Mouse (Mus musculus): ENCODE results near the gene Clock. TPM values are rescaled to one million over a fixed set of nuclear protein-coding genes. Genes with fewer than 3 reads are reported as not detected.

Clock gene
- polyA plus RNA-seq, 1 experiment = 16.3 TPM

GRCm38 (mm10) chr5:76321249-76322196 is 16.9 kb upstream of the Clock start:
- no peak for TF ChIP-seq POLR2A (IDR thresholded peaks at IDR 0.05; ENCODE audit: borderline replicate concordance, extremely low read depth, insufficient read depth, insufficient read length, poor library complexity, severe bottlenecking)
- no peak for TF ChIP-seq CTCF (IDR thresholded peaks at IDR 0.05; ENCODE audit: borderline replicate concordance, extremely low read depth, insufficient read depth, insufficient read length)
- DNase-seq (ENCODE audit: low read depth) = peak; percentile 22

GRCm38 (mm10) chr5:76308206-76308605 is 3.6 kb upstream of the Clock start:
- DNase-seq (ENCODE audit: low read depth) = no peak
- no peak for TF ChIP-seq POLR2A (IDR thresholded peaks at IDR 0.05; ENCODE audit: borderline replicate concordance, extremely low read depth, insufficient read depth, insufficient read length, poor library complexity, severe bottlenecking)
- no peak for TF ChIP-seq CTCF (IDR thresholded peaks at IDR 0.05; ENCODE audit: borderline replicate concordance, extremely low read depth, insufficient read depth, insufficient read length)

GRCm38 (mm10) chr5:76306261-76306660 is 1.7 kb upstream of the Clock start:
- TF ChIP-seq POLR2A (IDR thresholded peaks at IDR 0.05; ENCODE audit: borderline replicate concordance, extremely low read depth, insufficient read depth, insufficient read length, poor library complexity, severe bottlenecking) (no peak), CTCF (IDR thresholded peaks at IDR 0.05; ENCODE audit: borderline replicate concordance, extremely low read depth, insufficient read depth, insufficient read length) (no peak)
- DNase-seq (ENCODE audit: low read depth) = no peak

GRCm38 (mm10) chr5:76305616-76306015 is 1.0 kb upstream of the Clock start:
- TF ChIP-seq CTCF (IDR thresholded peaks at IDR 0.05; ENCODE audit: borderline replicate concordance, extremely low read depth, insufficient read depth, insufficient read length) (no peak), POLR2A (IDR thresholded peaks at IDR 0.05; ENCODE audit: borderline replicate concordance, extremely low read depth, insufficient read depth, insufficient read length, poor library complexity, severe bottlenecking) (no peak)

GRCm38 (mm10) chr5:76303745-76304451 is 694 bp downstream of the Clock start:
- TF ChIP-seq CTCF (IDR thresholded peaks at IDR 0.05; ENCODE audit: borderline replicate concordance, extremely low read depth, insufficient read depth, insufficient read length) (no peak), POLR2A (IDR thresholded peaks at IDR 0.05; ENCODE audit: borderline replicate concordance, extremely low read depth, insufficient read depth, insufficient read length, poor library complexity, severe bottlenecking) (no peak)
- DNase-seq (ENCODE audit: low read depth) = peak; percentile 81

More at GRCm38 (mm10) chr5:76305616-76306015, 1.0 kb upstream of the Clock start:
- peak; percentile 30 for DNase-seq (ENCODE audit: low read depth)

- TF ChIP-seq CTCF (IDR thresholded peaks at IDR 0.05; ENCODE audit: borderline replicate concordance, extremely low read depth, insufficient read depth, insufficient read length) = no peak
- TF ChIP-seq POLR2A (IDR thresholded peaks at IDR 0.05; ENCODE audit: borderline replicate concordance, extremely low read depth, insufficient read depth, insufficient read length, poor library complexity, severe bottlenecking) = no peak
- peak; percentile 37 for DNase-seq (ENCODE audit: low read depth)
Measured at GRCm38 (mm10) chr5:76303379-76303744, 1.2 kb downstream of the Clock start.

GRCm38 (mm10) chr5:76302009-76302408 is 2.6 kb downstream of the Clock start:
- TF ChIP-seq POLR2A (IDR thresholded peaks at IDR 0.05; ENCODE audit: borderline replicate concordance, extremely low read depth, insufficient read depth, insufficient read length, poor library complexity, severe bottlenecking) (no peak), CTCF (IDR thresholded peaks at IDR 0.05; ENCODE audit: borderline replicate concordance, extremely low read depth, insufficient read depth, insufficient read length) (no peak)
- no peak for DNase-seq (ENCODE audit: low read depth)

- TF ChIP-seq CTCF (IDR thresholded peaks at IDR 0.05; ENCODE audit: borderline replicate concordance, extremely low read depth, insufficient read depth, insufficient read length) = no peak
- no peak for TF ChIP-seq POLR2A (IDR thresholded peaks at IDR 0.05; ENCODE audit: borderline replicate concordance, extremely low read depth, insufficient read depth, insufficient read length, poor library complexity, severe bottlenecking)
- DNase-seq (ENCODE audit: low read depth) = no peak
Measured at GRCm38 (mm10) chr5:76289234-76289691, 15.3 kb downstream of the Clock start.

- TF ChIP-seq CTCF (IDR thresholded peaks at IDR 0.05; ENCODE audit: borderline replicate concordance, extremely low read depth, insufficient read depth, insufficient read length) (no peak), POLR2A (IDR thresholded peaks at IDR 0.05; ENCODE audit: borderline replicate concordance, extremely low read depth, insufficient read depth, insufficient read length, poor library complexity, severe bottlenecking) (no peak)
- no peak for DNase-seq (ENCODE audit: low read depth)
Measured at GRCm38 (mm10) chr5:76288256-76288655, 16.3 kb downstream of the Clock start.

GRCm38 (mm10) chr5:76287062-76287461 is 17.5 kb downstream of the Clock start:
- TF ChIP-seq CTCF (IDR thresholded peaks at IDR 0.05; ENCODE audit: borderline replicate concordance, extremely low read depth, insufficient read depth, insufficient read length) (no peak), POLR2A (IDR thresholded peaks at IDR 0.05; ENCODE audit: borderline replicate concordance, extremely low read depth, insufficient read depth, insufficient read length, poor library complexity, severe bottlenecking) (no peak)
- DNase-seq (ENCODE audit: low read depth) = no peak

- TF ChIP-seq CTCF (IDR thresholded peaks at IDR 0.05; ENCODE audit: borderline replicate concordance, extremely low read depth, insufficient read depth, insufficient read length) (no peak), POLR2A (IDR thresholded peaks at IDR 0.05; ENCODE audit: borderline replicate concordance, extremely low read depth, insufficient read depth, insufficient read length, poor library complexity, severe bottlenecking) (no peak)
- DNase-seq (ENCODE audit: low read depth) = peak; percentile 24
Measured at GRCm38 (mm10) chr5:76285699-76286098, 18.9 kb downstream of the Clock start.

Data from brain, embryonic 14.5 days (tissue).